Mouse (Mus musculus) thymus, adult 2 months (tissue): ENCODE data around the gene Rangrf. TPM values are rescaled to one million over a fixed set of nuclear protein-coding genes. Genes with fewer than 3 reads are reported as not detected.
"Not testable (repeated sequence)": the region's sequence is repeated elsewhere in the genome, so short reads cannot be mapped to it uniquely, and the experiment has no call there.

ENCODE experiments used
- DNase-seq: peaks from one replicate; pipeline ENCODE4 v3.0.0; 2021
- H3K27ac ChIP-seq: fragments of 200-500 bp; 2 replicates; pipeline ENCODE4 v1.5.1; 2012; ENCODE audit warnings: low read length, control low read depth; ENCODE audit not compliant: control insufficient read depth, insufficient read depth
- H3K27me3 ChIP-seq: fragments of 200-500 bp; 2 replicates; pipeline ENCODE4 v1.6.1; 2012; ENCODE audit warnings: mild to moderate bottlenecking, low read length, moderate library complexity, mixed read lengths; ENCODE audit not compliant: control insufficient read depth, insufficient read depth
- H3K36me3 ChIP-seq: fragments of 200-500 bp; 2 replicates; pipeline ENCODE4 v1.6.1; 2012; ENCODE audit warnings: mild to moderate bottlenecking, low read length, moderate library complexity; ENCODE audit not compliant: control insufficient read depth, insufficient read depth
- H3K4me1 ChIP-seq: fragments of 200-500 bp; replicated peaks from 2 replicates; pipeline ENCODE4 v1.6.1; 2012; ENCODE audit warnings: low read length; ENCODE audit not compliant: control insufficient read depth, insufficient read depth
- H3K4me3 ChIP-seq: fragments of 200-500 bp; 2 replicates; pipeline ENCODE4 v1.5.1; 2012; ENCODE audit warnings: mild to moderate bottlenecking, low read length, control low read depth, moderate library complexity; ENCODE audit not compliant: control insufficient read depth, insufficient read depth
- CTCF ChIP-seq: fragments of 200-500 bp; IDR thresholded peaks from 2 replicates; pipeline ENCODE4 v1.5.1; 2012; ENCODE audit warnings: mild to moderate bottlenecking, control low read depth, low read length, moderate library complexity, borderline replicate concordance; ENCODE audit not compliant: control insufficient read depth, poor library complexity, insufficient read depth; ENCODE audit errors: extremely low read depth
- POLR2A ChIP-seq: fragments of 200-500 bp; IDR thresholded peaks from 2 replicates; pipeline ENCODE4 v1.6.1; 2012; ENCODE audit warnings: mild to moderate bottlenecking, low read length, control low read depth, moderate library complexity; ENCODE audit not compliant: control insufficient read depth, poor library complexity, insufficient read depth; ENCODE audit errors: extremely low read depth
- WGBS: fragments of 180-500 bp; shearing (Covaris S2); methylation state at CpG from one replicate; pipeline ENCODE4 v1.1.7; 2018; 5-methylcytosine and 5-hydroxymethylcytosine counted together
- polyA plus RNA-seq: library from polyadenylated mRNA; depleted of rRNA; stranded (reverse); fragments of >200 nt; gene quantifications from 2 replicates; pipeline ENCODE4 v1.2.3, GENCODE M21; 2012

Rangrf gene
- polyA plus RNA-seq, 1 experiment: 28.0 TPM

- H3K4me1 ChIP-seq: peaks cover 18% of the 10 kb centered on the region
- H3K4me3 ChIP-seq: peak within 1 kb of the TSS; percentile 88
- peak; percentile 90 for DNase-seq
- TF ChIP-seq CTCF (no peak), POLR2A (peak; percentile 54; the same call in 1 of the 2 replicates)
- peak within 1 kb of the TSS; percentile 40 for H3K27ac ChIP-seq
- 1% methylated on average over 50 of the region's 50 CpGs for WGBS
- H3K27me3 ChIP-seq: no peaks in the 10 kb centered on the region
- no peaks in the 10 kb centered on the region for H3K36me3 ChIP-seq
Observed at GRCm38 (mm10) chr11:68967337-68968282, 7.4 kb downstream of the Rangrf start, which contains the start of gene Slc25a35. TSS of gene Slc25a35 (plus strand) at chr11:68968131.

- H3K27me3 ChIP-seq: no peaks in the 10 kb centered on the region
- H3K36me3 ChIP-seq: no peaks in the 10 kb centered on the region
- peaks cover 17% of the 10 kb centered on the region for H3K4me1 ChIP-seq
- H3K4me3 ChIP-seq: no peak overlapping the region
- 67% methylated on average over 1 of the region's 1 CpGs for WGBS
- DNase-seq: no peak
- TF ChIP-seq CTCF (no peak), POLR2A (no peak)
- no peak overlapping the region for H3K27ac ChIP-seq
Observed at GRCm38 (mm10) chr11:68966554-68966953, 8.4 kb downstream of the Rangrf start.

- Histone ChIP-seq H3K27ac (peak overlapping the region; percentile 34; the same call in 1 of the 2 replicates), H3K4me3 (no peak overlapping the region), H3K4me1 (peaks cover 17% of the 10 kb centered on the region), H3K36me3 (no peaks in the 10 kb centered on the region), H3K27me3 (no peaks in the 10 kb centered on the region)
- 39% methylated on average over 3 of the region's 3 CpGs for WGBS
- no peak for TF ChIP-seq POLR2A
- TF ChIP-seq CTCF: no peak
- peak; percentile 67 for DNase-seq
Observed at GRCm38 (mm10) chr11:68965845-68966244, 9.1 kb downstream of the Rangrf start.

DNA sequence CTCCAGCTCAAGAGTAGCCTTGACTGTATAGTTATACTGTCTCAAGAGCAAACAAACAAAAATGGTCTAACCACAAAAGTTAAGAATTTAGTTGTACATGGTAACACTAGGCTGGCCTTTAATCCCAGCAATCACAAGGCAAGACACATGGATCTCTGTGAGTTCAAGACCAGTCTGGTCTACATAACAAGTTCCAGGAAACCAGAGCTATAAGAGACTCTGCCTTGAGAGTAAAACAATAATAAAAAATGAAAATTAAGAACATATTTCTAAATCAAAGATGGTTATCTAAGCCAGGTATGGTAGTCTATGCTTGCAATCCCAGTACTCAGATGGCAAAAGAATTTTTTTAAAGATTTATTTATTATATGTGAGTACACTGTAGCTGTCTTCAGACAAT lies 9.9 kb downstream of the Rangrf start:
- Histone ChIP-seq H3K4me1 (peaks cover 17% of the 10 kb centered on the region), H3K4me3 (no peak overlapping the region), H3K27me3 (no peaks in the 10 kb centered on the region), H3K36me3 (no peaks in the 10 kb centered on the region), H3K27ac (no peak overlapping the region)
- DNase-seq: no peak
- TF ChIP-seq CTCF (no peak), POLR2A (no peak)

- no peak overlapping the region for H3K27ac ChIP-seq
- no peaks in the 10 kb centered on the region for H3K36me3 ChIP-seq
- H3K27me3 ChIP-seq: no peaks in the 10 kb centered on the region
- TF ChIP-seq POLR2A: no peak
- TF ChIP-seq CTCF: no peak
- 93% methylated on average over 2 of the region's 2 CpGs for WGBS
- no peak for DNase-seq
- peaks cover 14% of the 10 kb centered on the region for H3K4me1 ChIP-seq
- no peak overlapping the region for H3K4me3 ChIP-seq
Observed at GRCm38 (mm10) chr11:68963405-68963804, 11.6 kb downstream of the Rangrf start.

- not testable (repeated sequence) for H3K27ac ChIP-seq, DNase-seq, H3K36me3 ChIP-seq, H3K4me3 ChIP-seq, H3K27me3 ChIP-seq, H3K4me1 ChIP-seq
- 75% methylated on average over 11 of the region's 11 CpGs for WGBS
Observed at GRCm38 (mm10) chr11:68962159-68962558, 12.8 kb downstream of the Rangrf start.

- H3K27me3 ChIP-seq: no peaks in the 10 kb centered on the region
- WGBS: 76% methylated on average over 3 of the region's 3 CpGs
- peaks cover 5% of the 10 kb centered on the region; the same call in 1 of the 2 replicates for H3K4me1 ChIP-seq
- DNase-seq: no peak
- no peak overlapping the region; the same call in 1 of the 2 replicates for H3K27ac ChIP-seq
- H3K36me3 ChIP-seq: no peaks in the 10 kb centered on the region
- TF ChIP-seq POLR2A (no peak), CTCF (no peak)
- H3K4me3 ChIP-seq: no peak overlapping the region
Observed at GRCm38 (mm10) chr11:68961596-68961995, 13.4 kb downstream of the Rangrf start.
